Mouse (Mus musculus) forebrain, embryonic 16.5 days (tissue): Measurements from ENCODE around the gene Mxra8. TPM values are rescaled to one million over a fixed set of nuclear protein-coding genes. Genes with fewer than 3 reads are reported as not detected.

Experiments used
- ATAC-seq: fragments of 200-750 bp; cut with Nextera tagmentation; 2 replicates; pipeline ENCODE4 v1.8.0; 2017; ENCODE audit warnings: mild to moderate bottlenecking, moderate library complexity
- H3K27ac ChIP-seq: fragments of 300-500 bp; sonication (generic); 2 replicates; pipeline ENCODE4 v1.5.1; 2014; ENCODE audit warnings: low read length, control low read depth
- H3K27me3 ChIP-seq: fragments of 300-500 bp; sonication (generic); replicated peaks from 2 replicates; pipeline ENCODE4 v1.6.1; 2014; ENCODE audit warnings: low read length; ENCODE audit not compliant: control insufficient read depth, insufficient read depth
- H3K36me3 ChIP-seq: fragments of 300-500 bp; sonication (generic); 2 replicates; pipeline ENCODE4 v1.6.1; 2014; ENCODE audit not compliant: control insufficient read depth, insufficient read depth
- H3K4me1 ChIP-seq: fragments of 300-500 bp; sonication (generic); replicated peaks from 2 replicates; pipeline ENCODE4 v1.6.1; 2014; ENCODE audit warnings: low read length; ENCODE audit not compliant: control insufficient read depth, insufficient read depth
- H3K4me2 ChIP-seq: fragments of 300-500 bp; sonication (generic); 2 replicates; pipeline ENCODE4 v1.6.1; 2014; ENCODE audit warnings: mild to moderate bottlenecking, low read length, control low read depth
- H3K4me3 ChIP-seq: fragments of 300-500 bp; sonication (generic); replicated peaks from 2 replicates; pipeline ENCODE4 v1.5.1; 2014; ENCODE audit warnings: mild to moderate bottlenecking, low read length, control low read depth
- H3K9ac ChIP-seq: fragments of 300-500 bp; sonication (generic); replicated peaks from 2 replicates; pipeline ENCODE4 v1.6.1; 2014; ENCODE audit warnings: low read depth, low read length, control low read depth
- H3K9me3 ChIP-seq: fragments of 300-500 bp; sonication (generic); 2 replicates; pipeline ENCODE4 v1.6.1; 2016; ENCODE audit warnings: low read length; ENCODE audit not compliant: control insufficient read depth
- WGBS: fragments of 180-500 bp; shearing (Covaris S2); extraction: QIAGEN DNeasy Blood & Tissue Kit; methylation state at CpG from one replicate; pipeline ENCODE4 v1.1.7; 2014; 5-methylcytosine and 5-hydroxymethylcytosine counted together
- polyA plus RNA-seq: library from polyadenylated mRNA; unstranded; fragments of >200 nt; fragmentation: Nextera tagmentation; extraction: Ambion mirVana; gene quantifications from 2 replicates; pipeline ENCODE4 v1.2.1, GENCODE M21; 2015

The Mxra8 gene
- polyA plus RNA-seq, 1 experiment from 2014 or later = 16.9 TPM

DNA sequence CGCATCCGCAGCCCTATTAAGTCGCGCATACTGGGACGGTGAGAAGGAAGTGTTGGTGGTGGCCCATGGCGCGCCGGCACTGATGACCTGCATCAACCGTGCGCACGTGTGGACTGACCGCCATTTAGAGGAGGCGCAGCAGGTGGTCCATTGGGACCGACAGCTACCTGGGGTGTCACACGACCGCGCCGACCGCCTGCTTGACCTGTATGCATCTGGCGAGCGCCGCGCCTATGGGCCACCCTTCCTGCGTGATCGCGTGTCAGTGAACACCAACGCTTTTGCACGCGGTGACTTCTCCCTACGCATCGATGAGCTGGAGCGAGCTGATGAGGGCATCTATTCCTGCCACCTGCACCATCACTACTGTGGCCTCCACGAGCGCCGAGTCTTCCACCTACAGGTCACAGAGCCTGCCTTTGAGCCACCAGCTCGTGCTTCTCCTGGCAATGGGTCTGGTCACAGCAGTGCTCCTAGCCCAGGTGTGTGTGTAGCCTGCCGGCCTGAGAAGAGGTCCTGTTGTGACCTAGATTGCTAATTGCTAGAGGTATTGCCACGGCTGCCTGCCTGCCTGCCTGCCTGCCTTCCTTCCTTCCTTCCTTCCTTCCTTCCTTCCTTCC lies 2.3 kb downstream of the Mxra8 start:
- Histone ChIP-seq H3K36me3 (no peaks in the 10 kb centered on the region), H3K4me1 (peaks cover 16% of the 10 kb centered on the region), H3K27ac (no peak overlapping the region), H3K9me3 (no peaks in the 10 kb centered on the region), H3K9ac (no peak overlapping the region), H3K4me3 (no peak overlapping the region), H3K4me2 (no peak overlapping the region), H3K27me3 (no peaks in the 10 kb centered on the region; the same call in 1 of the 2 replicates)
- no peak for ATAC-seq
- 37% methylated on average over 38 of the region's 38 CpGs for WGBS

DNA sequence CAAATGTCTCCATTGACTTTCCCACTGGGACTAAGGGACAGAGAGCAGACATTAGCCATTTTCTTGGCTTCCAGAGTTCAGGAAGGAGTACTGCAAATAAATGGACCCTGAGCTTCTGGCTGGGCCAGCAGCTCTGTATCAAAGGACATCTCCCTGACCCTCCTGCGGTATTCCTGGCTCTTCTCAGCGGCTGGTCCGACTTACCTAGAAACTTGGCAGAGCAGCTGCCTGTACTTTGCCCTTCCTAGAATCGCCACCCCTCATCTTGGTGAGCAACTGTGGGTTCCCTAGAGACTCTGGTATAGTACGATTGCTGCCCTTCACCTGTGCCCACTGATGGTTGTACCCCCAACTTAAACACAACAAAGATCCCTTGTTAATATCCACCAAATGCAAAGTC lies 3.8 kb downstream of the Mxra8 start:
- Histone ChIP-seq H3K4me1 (peaks cover 22% of the 10 kb centered on the region), H3K27ac (no peak overlapping the region), H3K9ac (no peak overlapping the region), H3K27me3 (no peaks in the 10 kb centered on the region; the same call in 1 of the 2 replicates), H3K9me3 (no peaks in the 10 kb centered on the region), H3K36me3 (no peaks in the 10 kb centered on the region), H3K4me2 (no peak overlapping the region), H3K4me3 (no peak overlapping the region)
- 90% methylated on average over 5 of the region's 5 CpGs for WGBS
- no peak for ATAC-seq

DNA sequence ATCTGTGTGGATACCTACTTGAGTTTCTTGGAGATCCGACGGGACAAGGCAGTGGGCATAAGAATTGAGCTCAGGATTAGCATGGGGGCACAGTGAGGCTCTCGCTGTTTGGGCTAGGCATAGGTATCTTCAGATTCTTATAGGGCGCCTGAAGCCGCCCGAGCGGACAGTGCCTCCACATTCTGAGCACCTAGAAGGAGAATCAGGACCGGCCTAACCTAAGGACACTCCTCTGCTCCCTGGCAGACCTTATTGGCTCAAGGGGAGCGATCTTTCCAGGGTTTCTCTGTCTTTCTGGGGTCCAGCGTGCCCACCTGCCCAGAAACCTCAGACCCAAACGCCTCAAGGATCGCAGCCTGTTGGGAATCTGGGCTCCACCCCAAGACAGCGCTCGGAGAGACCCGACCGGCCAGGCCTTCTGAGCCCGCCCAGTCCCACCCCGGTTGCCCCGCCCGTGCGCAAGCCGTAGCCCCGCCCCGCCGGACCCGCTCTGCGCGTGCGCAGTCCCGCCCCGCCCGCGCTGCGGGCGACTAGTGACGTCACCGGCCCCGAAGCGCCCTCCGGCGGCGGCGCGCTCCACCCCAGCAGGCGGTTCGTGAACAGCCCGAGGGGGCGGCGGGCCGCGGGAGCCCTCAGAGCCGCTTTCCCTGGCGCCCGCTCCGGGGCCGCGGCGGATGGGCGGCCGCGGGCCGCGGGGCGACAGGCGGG lies 7.5 kb downstream of the Mxra8 start, which contains the start of gene Dvl1:
Dvl1 (plus strand) TSS at position 532 of the 708 bp plus-strand sequence.
- peak; percentile 90 for ATAC-seq
- no peaks in the 10 kb centered on the region for H3K36me3 ChIP-seq

DNA sequence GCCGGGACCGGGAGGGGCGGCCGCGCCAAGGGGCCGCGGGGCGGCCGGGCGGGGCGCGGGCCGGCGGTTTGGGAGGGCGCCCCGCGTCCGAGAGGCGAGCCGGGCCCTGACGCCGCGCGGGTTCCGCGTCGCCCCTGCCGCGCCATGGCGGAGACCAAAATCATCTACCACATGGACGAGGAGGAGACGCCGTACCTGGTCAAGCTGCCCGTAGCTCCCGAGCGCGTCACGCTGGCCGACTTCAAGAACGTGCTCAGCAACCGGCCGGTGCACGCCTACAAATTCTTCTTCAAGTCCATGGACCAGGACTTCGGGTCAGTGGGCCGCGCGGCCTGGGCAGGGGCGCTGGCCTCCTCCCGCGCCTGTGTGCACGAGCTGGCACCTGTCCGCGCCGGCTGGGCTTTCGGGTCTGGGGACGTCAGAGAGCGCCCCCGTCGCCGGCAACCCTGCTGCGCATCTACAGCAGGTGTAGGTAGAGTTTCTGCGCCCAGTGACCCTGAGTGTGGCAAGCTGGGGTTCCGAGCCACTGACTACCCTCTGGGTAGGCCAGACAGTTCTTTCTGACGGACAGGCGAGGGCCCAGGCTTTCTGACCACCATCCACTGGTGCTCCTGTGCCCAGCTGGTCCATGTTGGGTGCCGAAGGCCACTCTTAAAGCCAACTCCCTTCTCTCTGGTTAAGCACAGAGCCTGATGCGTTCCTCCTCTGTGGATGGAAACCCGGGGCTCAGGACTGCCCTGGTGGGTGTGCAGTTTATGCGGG lies 8.3 kb downstream of the Mxra8 start:
- Histone ChIP-seq H3K4me2 (peak overlapping the region; percentile 98), H3K9ac (peak overlapping the region; percentile 94), H3K9me3 (no peaks in the 10 kb centered on the region), H3K4me1 (peaks cover 41% of the 10 kb centered on the region), H3K27me3 (no peaks in the 10 kb centered on the region), H3K36me3 (no peaks in the 10 kb centered on the region), H3K27ac (peak overlapping the region; percentile 69), H3K4me3 (peak overlapping the region; percentile 68)
- peak; percentile 36 for ATAC-seq
- 1% methylated on average over 61 of the region's 69 CpGs for WGBS

More for the DNA sequence above, 7.5 kb downstream of the Mxra8 start, which contains the start of gene Dvl1:
- Histone ChIP-seq H3K9ac (peak within 1 kb of the TSS; percentile 94), H3K27ac (peak within 1 kb of the TSS; percentile 72), H3K4me1 (peaks cover 39% of the 10 kb centered on the region), H3K4me2 (peak within 1 kb of the TSS; percentile 98), H3K27me3 (no peaks in the 10 kb centered on the region), H3K4me3 (peak within 1 kb of the TSS; percentile 68), H3K9me3 (no peaks in the 10 kb centered on the region)
- WGBS = 2% methylated on average over 45 of the region's 65 CpGs

DNA sequence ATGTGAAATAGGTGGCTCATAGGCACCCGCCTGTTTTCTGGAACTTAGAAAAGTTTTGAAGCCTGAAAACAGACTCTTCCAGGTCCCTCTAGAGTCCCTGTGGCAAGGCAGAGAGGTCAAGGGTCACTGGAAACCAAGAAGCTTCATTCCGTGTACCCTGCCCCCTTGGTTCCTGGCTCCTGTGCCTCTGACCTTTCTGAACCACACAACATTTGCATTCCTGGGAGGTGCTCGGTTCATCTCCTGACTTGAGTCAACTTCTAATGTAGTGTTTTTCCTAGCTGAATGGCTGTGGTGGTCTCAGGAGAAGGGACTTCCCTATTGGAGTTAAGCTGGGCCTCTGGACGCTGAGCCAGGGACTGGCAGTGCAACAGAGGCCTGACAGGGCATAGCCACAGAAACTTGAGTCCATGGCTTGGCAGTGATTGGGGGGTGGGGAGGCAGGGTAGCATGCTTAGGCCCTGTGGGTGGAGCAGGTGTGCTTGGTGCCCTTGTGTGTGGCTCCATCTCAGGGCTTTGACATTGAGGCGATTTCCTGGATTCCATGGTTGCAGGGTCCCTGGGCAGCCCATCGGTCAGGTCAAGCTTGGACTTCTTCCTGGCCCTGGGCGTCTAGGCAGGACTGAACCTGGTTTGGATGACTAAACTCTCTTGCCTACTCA lies 9.1 kb downstream of the Mxra8 start:
- no peaks in the 10 kb centered on the region for H3K36me3 ChIP-seq
- H3K9ac ChIP-seq = peak overlapping the region; percentile 94
- H3K4me1 ChIP-seq = peaks cover 41% of the 10 kb centered on the region
- no peaks in the 10 kb centered on the region for H3K27me3 ChIP-seq
- no peaks in the 10 kb centered on the region for H3K9me3 ChIP-seq
- H3K27ac ChIP-seq = no peak overlapping the region
- H3K4me2 ChIP-seq = peak overlapping the region; percentile 98
- no peak for ATAC-seq
- WGBS = 55% methylated on average over 7 of the region's 7 CpGs
- H3K4me3 ChIP-seq = peak overlapping the region; percentile 68

DNA sequence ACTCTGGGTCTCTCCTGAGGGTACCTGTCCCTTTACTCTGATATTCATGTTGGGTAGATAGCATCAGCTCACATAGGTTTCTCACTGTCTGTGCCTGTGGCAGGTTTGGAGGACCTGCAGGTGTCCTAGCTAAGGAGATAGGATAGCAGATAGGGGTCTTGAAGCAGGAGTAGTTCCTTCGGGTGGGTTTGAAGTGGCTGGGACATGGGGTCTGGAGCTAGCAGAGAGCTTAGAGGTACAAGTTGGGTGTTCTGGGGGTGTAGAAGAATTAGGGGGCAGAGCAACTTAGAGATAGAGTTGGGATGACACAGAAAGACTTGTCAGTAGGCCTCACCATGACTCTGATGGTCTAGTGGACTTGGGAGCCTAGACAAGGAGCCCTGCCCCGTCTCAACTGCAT lies 9.9 kb downstream of the Mxra8 start:
- Histone ChIP-seq H3K27me3 (no peaks in the 10 kb centered on the region), H3K4me2 (no peak overlapping the region), H3K27ac (no peak overlapping the region), H3K9ac (no peak overlapping the region), H3K4me3 (no peak overlapping the region), H3K4me1 (peaks cover 41% of the 10 kb centered on the region), H3K9me3 (no peaks in the 10 kb centered on the region), H3K36me3 (no peaks in the 10 kb centered on the region; the same call in 1 of the 2 replicates)
- ATAC-seq = no peak
- WGBS = 88% methylated on average over 2 of the region's 2 CpGs

DNA sequence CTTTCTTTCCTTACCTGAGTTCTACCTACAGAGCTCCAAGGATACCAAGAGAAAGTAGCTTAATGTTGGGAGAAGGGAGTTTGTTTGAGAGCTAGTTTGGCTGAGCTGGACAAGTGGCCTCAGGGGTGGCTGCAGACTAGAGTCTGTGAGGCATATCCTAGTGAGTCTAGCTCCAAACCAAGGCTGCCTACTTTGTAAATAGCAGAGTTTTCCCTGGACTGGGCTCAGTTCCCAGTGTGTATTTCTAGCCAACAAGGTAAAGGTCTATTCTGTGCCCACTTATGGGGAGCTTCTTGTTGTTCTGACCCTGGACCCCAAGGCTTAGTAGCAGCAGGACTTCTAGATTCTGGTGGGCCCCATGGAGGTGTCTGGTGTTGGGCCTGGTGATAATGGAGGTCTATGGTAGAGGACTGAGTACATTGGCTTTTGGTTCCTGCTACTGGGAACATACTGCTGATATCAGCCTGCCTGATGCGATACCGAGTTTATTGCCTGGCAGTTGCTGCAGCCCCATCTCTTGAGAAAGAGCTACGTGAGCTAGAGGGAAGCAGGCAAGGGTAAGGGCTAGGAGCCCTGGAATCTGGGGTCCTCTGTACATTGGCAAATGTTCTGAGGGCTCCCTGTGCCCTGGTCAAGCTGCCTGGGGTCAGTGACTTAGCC lies 10.4 kb downstream of the Mxra8 start:
- Histone ChIP-seq H3K4me2 (no peak overlapping the region), H3K9me3 (no peaks in the 10 kb centered on the region), H3K27ac (no peak overlapping the region), H3K9ac (no peak overlapping the region), H3K4me3 (no peak overlapping the region), H3K36me3 (peaks cover 2% of the 10 kb centered on the region), H3K4me1 (peaks cover 41% of the 10 kb centered on the region), H3K27me3 (no peaks in the 10 kb centered on the region)
- ATAC-seq = no peak
- 84% methylated on average over 3 of the region's 3 CpGs for WGBS

DNA sequence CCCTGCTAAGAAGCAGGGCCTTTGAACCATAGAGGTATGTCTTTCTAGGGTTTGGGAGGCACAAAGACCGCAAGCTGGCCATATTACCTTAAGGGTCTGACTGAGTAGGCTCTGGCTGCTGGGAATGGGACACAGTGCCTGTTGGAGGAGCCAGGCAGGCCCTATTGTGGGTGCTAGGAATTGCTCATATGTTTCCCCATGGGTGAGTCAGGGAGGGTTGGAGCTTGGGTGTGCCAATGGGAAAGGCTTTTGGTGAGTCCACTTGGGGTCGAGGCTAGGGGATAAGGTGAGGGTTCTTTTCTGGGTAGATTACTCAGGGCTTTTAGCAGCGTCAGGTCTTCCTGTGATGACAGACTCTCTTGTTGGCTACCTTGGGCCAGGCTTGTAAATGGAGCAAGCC lies 11.9 kb downstream of the Mxra8 start:
- no peak overlapping the region for H3K27ac ChIP-seq
- H3K9ac ChIP-seq = no peak overlapping the region
- H3K4me2 ChIP-seq = no peak overlapping the region
- no peaks in the 10 kb centered on the region for H3K9me3 ChIP-seq
- no peak for ATAC-seq
- peaks cover 8% of the 10 kb centered on the region for H3K36me3 ChIP-seq
- H3K4me1 ChIP-seq = peaks cover 40% of the 10 kb centered on the region
- no peaks in the 10 kb centered on the region for H3K27me3 ChIP-seq
- 88% methylated on average over 3 of the region's 3 CpGs for whole genome bisulfite sequencing
- no peak overlapping the region for H3K4me3 ChIP-seq
